Mouse (Mus musculus): Measurements from ENCODE around the gene Tdpoz2. TPM values are rescaled to one million over a fixed set of nuclear protein-coding genes. Genes with fewer than 3 reads are reported as not detected.
"Not testable (repeated sequence)": the region's sequence is repeated elsewhere in the genome, so short reads cannot be mapped to it uniquely, and the experiment has no call there.

The Tdpoz2 gene
- polyA plus RNA-seq (2012): not detected in 2 replicates

GRCm38 (mm10) chr3:93652586-93652985 is at the start of gene Tdpoz2:
Gene Tdpoz2 (minus strand): TSS chr3:93652686.
- no peaks in the 10 kb centered on the region for H3K36me3 ChIP-seq (ENCODE audit: control insufficient read depth)
- H3K4me1 ChIP-seq (ENCODE audit: control insufficient read depth): no peaks in the 10 kb centered on the region
- peaks cover 3% of the 10 kb centered on the region; the same call in 1 of the 2 replicates for H3K9me3 ChIP-seq (ENCODE audit: control insufficient read depth, low read length)
- TF ChIP-seq TAL1 (IDR thresholded peaks at IDR 0.05; ENCODE audit: low read length): no peak
- no peak for TF ChIP-seq GATA1 (IDR thresholded peaks at IDR 0.05; ENCODE audit: low read length)
- H3K4me3 ChIP-seq (replicated peaks): no peak within 1 kb of the TSS
- no peaks in the 10 kb centered on the region for H3K27me3 ChIP-seq (ENCODE audit: control insufficient read depth)

DNA sequence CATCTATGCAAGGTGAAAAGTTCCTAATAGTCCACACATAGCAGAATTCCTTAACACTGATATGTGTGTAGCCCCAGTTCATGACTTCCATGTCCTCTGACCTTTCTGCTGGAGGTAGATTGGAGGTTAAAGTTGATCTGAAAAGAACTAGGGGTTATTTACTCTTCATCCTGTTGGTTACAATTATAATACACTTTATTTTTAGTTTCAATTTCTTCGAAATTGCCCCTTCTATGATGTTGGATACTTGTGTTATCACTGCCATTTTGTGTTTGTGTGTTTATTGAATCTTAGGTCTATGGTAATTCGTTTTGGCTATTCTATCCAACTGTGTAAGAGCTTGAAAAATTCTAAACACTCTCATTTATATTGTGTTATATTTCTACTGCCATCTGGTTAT is 40.5 kb upstream of the Tdpoz2 start, which contains the start of gene Gm37596:
Gene Gm37596, minus strand, starts transcription at position 101 of the 400 bp plus-strand sequence.
- not testable (repeated sequence) for H3K4me1 ChIP-seq (ENCODE audit: control insufficient read depth); H3K27me3 ChIP-seq (ENCODE audit: control insufficient read depth); H3K9me3 ChIP-seq (ENCODE audit: control insufficient read depth, low read length)

GRCm38 (mm10) chr3:93676210-93676609 is 23.7 kb upstream of the Tdpoz2 start, which contains the start of gene Tdpoz1:
Gene Tdpoz1 (minus strand): TSS chr3:93676310.
- not testable (repeated sequence) for H3K36me3 ChIP-seq (ENCODE audit: control insufficient read depth); H3K27me3 ChIP-seq (ENCODE audit: control insufficient read depth); H3K9me3 ChIP-seq (ENCODE audit: control insufficient read depth, low read length); H3K4me3 ChIP-seq (replicated peaks); H3K4me1 ChIP-seq (ENCODE audit: control insufficient read depth)

More for the DNA sequence above, 40.5 kb upstream of the Tdpoz2 start, which contains the start of gene Gm37596:
- not testable (repeated sequence) for H3K4me3 ChIP-seq (replicated peaks); H3K36me3 ChIP-seq (ENCODE audit: control insufficient read depth)

- not testable (repeated sequence) for H3K4me3 ChIP-seq (replicated peaks); H3K27me3 ChIP-seq (ENCODE audit: control insufficient read depth); H3K36me3 ChIP-seq (ENCODE audit: control insufficient read depth); H3K9me3 ChIP-seq (ENCODE audit: control insufficient read depth, low read length); H3K4me1 ChIP-seq (ENCODE audit: control insufficient read depth)
These were observed 18.5 kb upstream of the Tdpoz2 start for GRCm38 (mm10) chr3:93670805-93671503.

DNA sequence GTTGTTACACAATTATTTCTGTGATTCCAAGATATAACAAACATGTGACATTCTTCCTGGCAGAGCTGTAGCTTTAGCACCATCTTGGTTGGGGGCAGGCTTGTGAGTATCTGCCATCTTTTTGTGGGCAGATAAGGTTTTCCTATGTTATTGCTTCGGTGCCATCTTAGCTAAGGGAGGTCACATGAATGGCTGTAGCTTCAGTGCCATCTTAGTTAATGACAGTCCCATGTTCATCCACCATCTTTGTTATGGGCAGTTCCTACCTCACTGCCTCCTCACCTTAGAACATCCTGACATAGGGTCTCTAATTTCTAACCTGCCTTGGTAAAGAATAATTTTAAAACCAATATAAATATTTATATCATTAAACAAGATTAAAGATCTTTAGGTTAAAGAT is 1.8 kb upstream of the Tdpoz2 start:
- no peaks in the 10 kb centered on the region for H3K27me3 ChIP-seq (ENCODE audit: control insufficient read depth)
- H3K36me3 ChIP-seq (ENCODE audit: control insufficient read depth): no peaks in the 10 kb centered on the region
- H3K4me1 ChIP-seq (ENCODE audit: control insufficient read depth): no peaks in the 10 kb centered on the region
- no peak for TF ChIP-seq TAL1 (IDR thresholded peaks at IDR 0.05; ENCODE audit: low read length)
- no peak for TF ChIP-seq GATA1 (IDR thresholded peaks at IDR 0.05; ENCODE audit: low read length)
- no peak overlapping the region for H3K4me3 ChIP-seq (replicated peaks)
- peaks cover 3% of the 10 kb centered on the region; the same call in 1 of the 2 replicates for H3K9me3 ChIP-seq (ENCODE audit: control insufficient read depth, low read length)

DNA sequence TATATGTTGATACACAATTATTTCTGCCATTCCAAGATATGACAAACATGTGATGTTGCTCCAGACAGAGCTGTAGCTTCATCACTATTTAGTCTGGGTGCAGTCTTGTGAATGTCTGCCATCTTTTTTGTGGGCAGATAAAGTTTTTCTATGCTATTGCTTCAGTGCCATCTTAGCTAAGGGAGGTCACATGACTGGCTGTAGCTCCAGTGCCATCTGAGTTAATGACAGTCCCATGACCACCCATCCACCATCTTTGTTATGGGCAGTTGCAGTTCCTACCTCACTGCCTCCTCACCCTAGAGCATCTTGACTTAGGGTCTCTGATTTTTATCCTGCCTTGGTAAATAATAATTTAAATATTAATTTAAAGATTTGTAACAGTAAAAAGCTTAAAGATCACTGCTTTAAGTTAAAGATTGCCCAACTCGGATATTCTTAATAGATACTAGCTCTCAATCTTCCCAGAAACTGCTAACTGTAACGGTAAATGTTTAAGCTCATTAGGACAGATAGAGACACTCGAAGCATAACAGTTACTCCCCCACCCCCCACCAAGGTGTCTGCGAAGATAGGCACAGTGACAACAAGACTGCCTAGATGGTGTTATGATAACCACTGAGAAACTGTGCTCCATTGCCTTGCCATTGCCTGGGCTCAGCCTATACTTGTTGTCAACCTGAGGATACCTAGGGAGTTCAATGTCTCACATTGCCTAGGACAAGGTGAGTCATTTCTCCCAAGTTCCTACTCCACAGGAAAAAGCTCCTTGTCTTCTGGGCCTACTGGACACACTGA is 21.4 kb downstream of the Tdpoz2 start:
- H3K4me1 ChIP-seq (ENCODE audit: control insufficient read depth); H3K27me3 ChIP-seq (ENCODE audit: control insufficient read depth); H3K9me3 ChIP-seq (ENCODE audit: control insufficient read depth, low read length); H3K4me3 ChIP-seq (replicated peaks); H3K36me3 ChIP-seq (ENCODE audit: control insufficient read depth): not testable (repeated sequence)

DNA sequence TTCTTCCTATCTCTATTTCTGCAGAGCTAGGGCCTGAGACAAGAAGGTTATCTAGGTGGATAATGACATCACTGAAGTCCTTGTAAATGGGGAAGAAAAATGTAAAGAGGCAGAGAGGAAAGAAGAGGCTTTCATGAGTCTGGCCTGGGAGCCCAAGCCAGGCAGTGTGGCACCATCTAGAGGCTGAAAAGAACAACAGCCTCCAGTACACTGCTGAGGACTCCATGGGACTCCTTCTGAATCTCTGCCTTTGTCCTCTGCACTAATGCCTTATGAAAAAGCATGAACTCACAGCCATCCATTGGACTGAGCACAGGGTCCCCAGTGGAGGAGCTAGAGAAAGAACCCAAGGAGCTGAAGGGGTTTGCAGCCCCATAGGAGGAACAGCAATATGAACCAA is 43.5 kb downstream of the Tdpoz2 start:
- not testable (repeated sequence) for H3K4me1 ChIP-seq (ENCODE audit: control insufficient read depth); H3K9me3 ChIP-seq (ENCODE audit: control insufficient read depth, low read length); H3K36me3 ChIP-seq (ENCODE audit: control insufficient read depth); H3K27me3 ChIP-seq (ENCODE audit: control insufficient read depth); H3K4me3 ChIP-seq (replicated peaks)

- H3K9me3 ChIP-seq (ENCODE audit: control insufficient read depth, low read length): no peaks in the 10 kb centered on the region
- TF ChIP-seq TAL1 (IDR thresholded peaks at IDR 0.05; ENCODE audit: low read length) (no peak), GATA1 (IDR thresholded peaks at IDR 0.05; ENCODE audit: low read length) (no peak)
- no peaks in the 10 kb centered on the region for H3K4me1 ChIP-seq (ENCODE audit: control insufficient read depth)
- H3K27me3 ChIP-seq (ENCODE audit: control insufficient read depth): no peaks in the 10 kb centered on the region
- no peak overlapping the region for H3K4me3 ChIP-seq (replicated peaks)
- H3K36me3 ChIP-seq (ENCODE audit: control insufficient read depth): no peaks in the 10 kb centered on the region
These were observed 50.6 kb downstream of the Tdpoz2 start for GRCm38 (mm10) chr3:93601903-93602302.

Other genes starting within 250 kb of the Tdpoz2 start
- not detected in 2 replicates for gene Tchh, start 210.4 kb downstream of the Tdpoz2 start, polyA plus RNA-seq (2012)
- not detected in 2 replicates for gene Tchhl1, start 183.9 kb downstream of the Tdpoz2 start, polyA plus RNA-seq (2012)
- gene S100a11, start 132.2 kb downstream of the Tdpoz2 start, polyA plus RNA-seq (2012): 0.24 and 0.37 TPM in 2 replicates
- 0.07 and 0.11 TPM in 2 replicates for gene S100a10, start 97.6 kb downstream of the Tdpoz2 start, polyA plus RNA-seq (2012)
- not detected in 2 replicates for gene Tdpoz1, start 23.6 kb upstream of the Tdpoz2 start, polyA plus RNA-seq (2012)
- gene Gm37596, start 40.4 kb upstream of the Tdpoz2 start, polyA plus RNA-seq (2012): not detected in 2 replicates
- gene Gm5773, start 120.3 kb upstream of the Tdpoz2 start, polyA plus RNA-seq (2012): not detected in 2 replicates
- gene Tdpoz4, start 143.7 kb upstream of the Tdpoz2 start, polyA plus RNA-seq (2012): not detected in 2 replicates
- not detected in 2 replicates for gene Tdpoz3, start 173.3 kb upstream of the Tdpoz2 start, polyA plus RNA-seq (2012)